Mouse (Mus musculus) G1E (cell line): ENCODE results near the gene C87436. TPM values are rescaled to one million over a fixed set of nuclear protein-coding genes. Genes with fewer than 3 reads are reported as not detected.
"Not testable (repeated sequence)": the region's sequence is repeated elsewhere in the genome, so short reads cannot be mapped to it uniquely, and the experiment has no call there.

Experiments used
- ATAC-seq: 2 replicates; pipeline ENCODE4 v1.8.0; 2016; ENCODE audit warnings: mild to moderate bottlenecking; ENCODE audit not compliant: insufficient number of reproducible peaks, poor library complexity, low FRiP score, severe bottlenecking; ENCODE audit errors: extremely low read depth
- DNase-seq: peaks from one replicate; pipeline ENCODE4 v3.0.0; 2012; ENCODE audit warnings: low spot score
- H3K27me3 ChIP-seq: 2 replicates; pipeline ENCODE4 v1.6.1; 2012; ENCODE audit warnings: mild to moderate bottlenecking, low read length, inconsistent platforms; ENCODE audit not compliant: insufficient read depth
- H3K36me3 ChIP-seq: replicated peaks from 2 replicates; pipeline ENCODE3; 2012; ENCODE audit warnings: mild to moderate bottlenecking, inconsistent platforms
- H3K4me1 ChIP-seq: 2 replicates; pipeline ENCODE4 v1.6.1; 2012; ENCODE audit warnings: low read depth, low read length, inconsistent platforms, mixed read lengths; ENCODE audit not compliant: insufficient read depth
- H3K4me3 ChIP-seq: 2 replicates; pipeline ENCODE4 v1.5.1; 2012; ENCODE audit warnings: low read depth, mild to moderate bottlenecking, inconsistent platforms, low read length, moderate library complexity, mixed read lengths
- H3K9me3 ChIP-seq: replicated peaks from 2 replicates; pipeline ENCODE4 v1.6.1; 2012; ENCODE audit warnings: inconsistent platforms
- CTCF ChIP-seq: IDR thresholded peaks from 2 replicates; pipeline ENCODE4 v1.5.1; 2012; ENCODE audit warnings: low read depth, low read length, inconsistent platforms, mixed read lengths
- GATA1 ChIP-seq: IDR thresholded peaks from 2 replicates; pipeline ENCODE4 v1.6.1; 2012; ENCODE audit warnings: borderline replicate concordance, low read length, inconsistent platforms, mixed read lengths
- GATA2 ChIP-seq: IDR thresholded peaks from 2 replicates; pipeline ENCODE4 v1.6.1; 2012; ENCODE audit warnings: low read depth, low read length, inconsistent platforms, borderline replicate concordance
- POLR2AphosphoS5 ChIP-seq: IDR thresholded peaks from 2 replicates; pipeline ENCODE4 v1.6.1; 2012; ENCODE audit warnings: low read depth, low read length, inconsistent platforms; ENCODE audit not compliant: insufficient replicate concordance
- TAL1 ChIP-seq: conservative IDR thresholded peaks from 2 replicates; pipeline ENCODE4 v1.6.1; 2012; ENCODE audit warnings: low read depth, low read length, inconsistent platforms, mixed read lengths
- polyA plus RNA-seq: library from polyadenylated mRNA; stranded (reverse); fragments of >175 nt; gene quantifications from 2 replicates; pipeline ENCODE4 v1.2.3, GENCODE M21; 2012
- total RNA-seq, 2 experiments: library from RNA; stranded (forward) in 1 of 2; stranded (reverse) in 1 of 2; fragments of 200-1000 nt in 1 of 2; fragments of >200 nt in 1 of 2; fragmentation: Nextera tagmentation in 1 of 2; gene quantifications; 2 replicates each; pipeline ENCODE4 v1.2.3; 2014 to 2017

The C87436 gene
- total and polyA plus RNA-seq, 3 experiments = 7.0 to 33.0 (median 23.2) TPM

DNA sequence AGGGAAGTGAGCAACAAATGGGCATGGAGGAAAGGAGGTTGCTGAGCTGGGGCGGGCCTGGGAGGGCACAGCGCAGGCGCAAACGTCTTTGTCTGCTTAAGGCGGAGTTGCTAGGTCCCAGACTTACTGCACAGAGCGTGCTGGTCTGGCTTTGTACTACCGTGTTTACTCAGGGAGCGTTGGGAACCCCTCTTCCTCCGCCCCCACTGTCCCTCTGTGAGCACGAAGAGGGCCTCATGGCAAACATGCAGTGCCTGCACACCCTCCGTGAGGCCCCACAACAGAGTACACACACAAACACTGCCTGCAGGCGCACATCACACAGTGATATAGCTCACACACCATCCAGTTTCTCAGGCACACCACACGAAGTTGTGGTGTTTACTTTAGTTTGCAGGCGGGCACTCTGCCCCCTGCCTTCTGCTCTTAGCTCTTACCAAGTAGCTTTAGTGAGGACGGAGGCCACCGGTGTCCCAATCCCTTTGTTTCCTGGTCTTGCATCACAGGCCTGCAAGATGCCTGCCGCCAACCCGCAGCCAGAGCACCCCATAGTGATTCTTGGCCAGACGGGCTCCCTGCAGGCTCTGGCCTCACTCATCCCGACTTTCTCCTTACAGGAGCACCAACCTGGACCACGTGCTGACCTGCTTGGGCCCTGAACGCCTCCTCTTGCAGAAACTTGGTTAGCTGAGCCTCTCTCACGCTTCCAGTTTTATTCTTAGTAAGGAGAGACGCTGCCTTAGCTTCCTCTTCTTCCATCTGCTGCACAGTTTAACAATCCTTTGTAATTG is 49.4 kb downstream of the C87436 start:
- no peak for TF ChIP-seq GATA2
- no peak for TF ChIP-seq GATA1
- TF ChIP-seq POLR2AphosphoS5 = no peak
- TF ChIP-seq TAL1 = no peak
- TF ChIP-seq CTCF = no peak
- peaks cover 33% of the 10 kb centered on the region for H3K4me1 ChIP-seq

DNA sequence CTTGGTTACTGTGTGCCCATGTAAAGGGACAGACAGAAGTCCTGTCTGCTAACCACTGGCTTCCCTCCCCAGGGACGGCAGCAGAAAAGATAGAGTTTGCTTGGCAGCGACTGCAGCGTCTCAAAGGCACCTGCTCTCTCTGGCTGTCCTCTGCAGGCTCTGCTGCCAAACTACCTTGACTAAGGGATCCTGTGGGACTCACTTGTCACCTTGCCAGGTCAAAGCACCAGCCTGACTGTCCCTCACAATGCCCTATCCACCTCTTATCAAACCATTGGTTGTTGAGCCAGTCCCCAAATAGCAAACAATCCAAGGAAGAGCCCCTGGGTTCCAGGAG is 49.9 kb downstream of the C87436 start:
- no peaks in the 10 kb centered on the region for H3K27me3 ChIP-seq
- H3K4me3 ChIP-seq = peak overlapping the region; percentile 64; the same call in 1 of the 2 replicates
- no peaks in the 10 kb centered on the region for H3K36me3 ChIP-seq
- peaks cover 4% of the 10 kb centered on the region; the same call in 1 of the 2 replicates for H3K9me3 ChIP-seq
- DNase-seq = no peak
- H3K4me1 ChIP-seq = peaks cover 37% of the 10 kb centered on the region
- TF ChIP-seq GATA2 (no peak), POLR2AphosphoS5 (no peak), CTCF (no peak), GATA1 (no peak), TAL1 (no peak)
- ATAC-seq = no peak

More for the DNA sequence above, 49.4 kb downstream of the C87436 start:
- Histone ChIP-seq H3K9me3 (peaks cover 4% of the 10 kb centered on the region; the same call in 1 of the 2 replicates), H3K4me3 (peak overlapping the region; percentile 64; the same call in 1 of the 2 replicates), H3K36me3 (no peaks in the 10 kb centered on the region), H3K27me3 (no peaks in the 10 kb centered on the region)
- ATAC-seq (peak; percentile 86), DNase-seq (peak; percentile 62)

DNA sequence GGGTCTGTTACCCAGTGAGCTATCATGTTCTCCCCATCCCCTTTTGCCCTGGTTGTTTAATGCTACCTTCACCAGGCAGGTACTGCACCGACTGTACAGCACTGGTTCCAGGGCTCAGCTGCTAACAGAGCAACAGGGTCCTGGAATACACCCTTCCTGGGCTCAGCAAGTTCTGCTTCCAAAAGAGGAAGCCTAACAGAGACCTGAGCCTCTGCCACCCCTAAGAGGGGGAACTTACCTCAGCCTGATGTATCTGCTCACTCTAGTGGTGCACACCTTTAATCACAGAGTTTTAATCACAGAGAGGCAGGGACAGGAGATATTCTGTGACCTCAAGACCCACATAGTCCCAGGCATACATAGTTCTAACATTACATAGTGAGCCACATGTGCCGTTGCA is 51.8 kb downstream of the C87436 start:
- Histone ChIP-seq H3K4me3 (no peak overlapping the region), H3K36me3 (no peaks in the 10 kb centered on the region), H3K9me3 (peaks cover 7% of the 10 kb centered on the region), H3K4me1 (peaks cover 49% of the 10 kb centered on the region), H3K27me3 (no peaks in the 10 kb centered on the region)
- DNase-seq = no peak
- ATAC-seq = no peak
- TF ChIP-seq GATA1 (no peak), TAL1 (no peak), CTCF (no peak), POLR2AphosphoS5 (no peak), GATA2 (no peak)

DNA sequence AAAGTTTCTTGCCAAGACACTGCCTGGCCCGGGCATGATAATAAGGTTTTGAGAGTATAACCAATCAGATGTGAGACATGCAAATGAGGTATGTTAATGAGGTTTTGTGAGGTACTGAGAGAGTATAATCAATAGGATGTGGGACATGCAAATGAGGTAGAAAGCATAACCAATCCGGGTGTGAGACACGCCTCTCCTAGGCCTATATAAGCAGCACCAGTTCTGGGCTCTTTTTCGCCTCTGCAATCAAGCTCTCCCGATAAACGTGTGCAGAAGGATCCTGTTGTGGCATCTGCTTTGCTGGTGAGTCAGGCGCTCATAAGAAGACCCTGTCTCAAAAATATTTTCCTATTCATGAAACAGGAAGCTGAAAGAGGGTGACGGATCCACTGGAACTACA is 52.2 kb downstream of the C87436 start:
- H3K4me1 ChIP-seq = peaks cover 49% of the 10 kb centered on the region
- not testable (repeated sequence) for H3K36me3 ChIP-seq, DNase-seq, ATAC-seq, H3K27me3 ChIP-seq, H3K9me3 ChIP-seq, H3K4me3 ChIP-seq

DNA sequence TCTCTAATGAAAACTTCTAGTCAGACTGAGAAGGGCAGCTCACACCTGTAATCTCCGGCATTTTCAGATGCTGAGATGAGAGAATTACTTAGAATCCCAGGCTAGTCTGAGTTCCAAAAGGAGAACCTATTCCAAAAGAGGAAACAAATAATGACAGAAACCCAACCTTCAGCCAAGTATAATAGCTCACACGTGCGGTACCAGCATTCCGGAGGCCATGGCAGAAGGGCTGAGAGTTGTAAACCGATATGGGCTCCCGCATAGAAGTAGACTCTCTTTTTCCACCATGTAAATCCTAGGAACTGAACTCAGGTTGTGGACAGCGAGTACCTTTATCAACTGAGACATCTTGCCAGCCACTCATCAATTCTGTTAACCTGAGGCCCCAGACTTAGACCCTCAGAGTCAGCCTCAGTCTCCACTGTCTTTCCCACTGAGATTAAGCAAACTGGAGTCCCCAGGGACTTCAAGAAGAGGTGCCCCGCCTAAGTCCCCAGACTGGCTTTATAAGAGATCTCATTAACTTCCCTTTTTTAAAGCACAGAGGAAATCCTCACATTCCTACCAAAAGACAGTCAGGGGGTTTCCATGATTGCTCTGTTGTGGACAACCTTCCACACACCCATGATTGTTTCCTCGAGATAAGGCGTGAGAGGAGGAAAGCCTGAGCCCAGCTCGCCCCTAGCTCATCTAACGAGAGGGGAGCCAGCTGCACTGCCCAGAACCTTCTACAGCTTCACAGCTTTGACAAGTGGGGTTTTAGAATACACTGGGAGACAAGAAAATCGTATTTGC is 55.5 kb downstream of the C87436 start:
- peaks cover 8% of the 10 kb centered on the region for H3K9me3 ChIP-seq
- H3K4me1 ChIP-seq = peaks cover 57% of the 10 kb centered on the region
- H3K4me3 ChIP-seq = no peak overlapping the region; the same call in 1 of the 2 replicates
- no peaks in the 10 kb centered on the region for H3K27me3 ChIP-seq
- DNase-seq = peak; percentile 45
- ATAC-seq = peak; percentile 34
- no peak for TF ChIP-seq CTCF
- no peak for TF ChIP-seq GATA2
- TF ChIP-seq TAL1 = no peak
- no peak for TF ChIP-seq GATA1
- no peak for TF ChIP-seq POLR2AphosphoS5
- H3K36me3 ChIP-seq = no peaks in the 10 kb centered on the region

DNA sequence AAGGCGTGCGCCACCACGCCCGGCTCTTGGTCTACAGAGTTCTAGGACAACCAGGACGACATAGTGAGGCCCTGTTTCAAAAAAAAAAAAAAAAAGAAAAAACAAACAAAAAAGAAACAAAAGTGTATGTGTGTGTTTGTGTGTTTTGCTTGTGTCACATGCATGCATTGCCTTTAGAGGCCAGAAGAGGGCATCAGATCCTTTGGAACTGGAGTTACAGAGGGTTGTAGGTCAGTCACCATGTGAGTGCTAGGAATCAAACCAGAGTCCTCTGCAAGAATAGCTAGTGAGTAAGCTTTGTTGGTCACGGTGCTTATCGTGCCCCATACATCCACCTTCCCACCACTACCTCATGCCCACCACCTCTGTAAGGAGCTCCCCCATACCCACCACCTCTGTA is 56.6 kb downstream of the C87436 start:
- Histone ChIP-seq H3K4me1 (peaks cover 66% of the 10 kb centered on the region), H3K36me3 (no peaks in the 10 kb centered on the region), H3K27me3 (no peaks in the 10 kb centered on the region), H3K4me3 (no peak overlapping the region), H3K9me3 (peaks cover 8% of the 10 kb centered on the region)
- DNase-seq (no peak), ATAC-seq (no peak)
- TF ChIP-seq GATA2 (no peak), GATA1 (no peak), TAL1 (no peak), POLR2AphosphoS5 (no peak), CTCF (no peak)
